Mouse (Mus musculus) midbrain, embryonic 11.5 days (tissue): ENCODE results near the gene Olfr1271. TPM values are rescaled to one million over a fixed set of nuclear protein-coding genes. Genes with fewer than 3 reads are reported as not detected.
"Not testable (repeated sequence)": the region's sequence is repeated elsewhere in the genome, so short reads cannot be mapped to it uniquely, and the experiment has no call there.

Experiments
- ATAC-seq: fragments of 200-750 bp; cut with Nextera tagmentation; 2 replicates; pipeline ENCODE4 v1.8.0; 2017; ENCODE audit warnings: moderate TSS enrichment, moderate library complexity; ENCODE audit not compliant: low FRiP score
- DNase-seq: peaks from one replicate; pipeline ENCODE4 v3.0.0; 2015; ENCODE audit warnings: low spot score; ENCODE audit errors: missing footprints
- H3K27ac ChIP-seq: fragments of 300-500 bp; sonication (generic); 2 replicates; pipeline ENCODE4 v1.5.1; 2014; ENCODE audit warnings: low read depth, low read length
- H3K27me3 ChIP-seq: fragments of 300-500 bp; sonication (generic); 2 replicates; pipeline ENCODE4 v1.6.1; 2014; ENCODE audit warnings: mild to moderate bottlenecking, low read length, moderate library complexity, mixed read lengths; ENCODE audit not compliant: control insufficient read depth, insufficient read depth
- H3K36me3 ChIP-seq: fragments of 300-500 bp; sonication (generic); 2 replicates; pipeline ENCODE4 v1.6.1; 2014; ENCODE audit warnings: mild to moderate bottlenecking, low read length, moderate library complexity, mixed read lengths; ENCODE audit not compliant: control insufficient read depth, insufficient read depth
- H3K4me1 ChIP-seq: fragments of 300-500 bp; sonication (generic); 2 replicates; pipeline ENCODE4 v1.6.1; 2014; ENCODE audit warnings: low read length; ENCODE audit not compliant: control insufficient read depth, insufficient read depth
- H3K4me2 ChIP-seq: fragments of 300-500 bp; sonication (generic); 2 replicates; pipeline ENCODE4 v1.6.1; 2014; ENCODE audit warnings: mild to moderate bottlenecking, moderate library complexity
- H3K4me3 ChIP-seq: fragments of 300-500 bp; sonication (generic); 2 replicates; pipeline ENCODE4 v1.5.1; 2014; ENCODE audit warnings: low read depth, low read length
- H3K9ac ChIP-seq: fragments of 300-500 bp; sonication (generic); 2 replicates; pipeline ENCODE4 v1.6.1; 2014; ENCODE audit warnings: low read length
- H3K9me3 ChIP-seq: fragments of 300-500 bp; sonication (generic); 2 replicates; pipeline ENCODE4 v1.6.1; 2016; ENCODE audit warnings: low read length; ENCODE audit not compliant: control insufficient read depth
- WGBS: fragments of 180-500 bp; shearing (Covaris S2); extraction: QIAGEN DNeasy Blood & Tissue Kit; methylation state at CpG from one replicate; pipeline ENCODE4 v1.1.7; 2014; 5-methylcytosine and 5-hydroxymethylcytosine counted together
- polyA plus RNA-seq: library from polyadenylated mRNA; unstranded; fragments of >200 nt; fragmentation: Nextera tagmentation; extraction: Ambion mirVana; gene quantifications from 2 replicates; pipeline ENCODE4 v1.2.1, GENCODE M21; 2014

The Olfr1271 gene
- not detected in 2 replicates for polyA plus RNA-seq

- H3K4me2 ChIP-seq = no peak within 1 kb of the TSS
- no peaks in the 10 kb centered on the region for H3K9me3 ChIP-seq
- no peak within 1 kb of the TSS for H3K9ac ChIP-seq
- H3K4me1 ChIP-seq = no peaks in the 10 kb centered on the region
- ATAC-seq = no peak
- WGBS = 90% methylated on average over 2 of the region's 2 CpGs
- no peak within 1 kb of the TSS for H3K4me3 ChIP-seq
- H3K27ac ChIP-seq = no peak within 1 kb of the TSS
- no peak for DNase-seq
- H3K36me3 ChIP-seq = no peaks in the 10 kb centered on the region
- no peaks in the 10 kb centered on the region for H3K27me3 ChIP-seq
Observed at GRCm38 (mm10) chr2:90270932-90271331, at the start of gene Olfr1271. Olfr1271 (minus strand) TSS chr2:90271032.

DNA sequence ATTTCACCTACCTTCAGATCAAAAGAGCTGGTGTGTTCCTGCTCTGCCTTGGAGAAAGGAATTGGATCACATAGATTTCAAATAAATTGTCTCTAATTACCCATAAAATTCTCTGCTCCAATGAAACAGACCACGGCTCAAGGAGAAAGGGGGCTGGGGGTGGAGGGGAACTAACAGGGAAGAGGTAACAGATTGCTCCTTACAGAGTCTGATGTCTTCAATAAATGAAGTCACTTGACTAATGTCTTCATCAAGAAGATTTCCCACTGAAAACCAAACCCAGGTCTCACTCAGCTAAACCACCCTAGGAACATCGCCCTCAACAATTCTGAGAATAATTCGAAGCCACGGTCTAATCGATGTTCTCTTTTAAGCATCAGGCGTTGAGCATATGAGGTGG, 21.9 kb upstream of the Olfr1271 start, which contains the start of gene Olfr1272:
Gene Olfr1272, minus strand, starts transcription at position 101 of the 400 bp plus-strand sequence.
- 90% methylated on average over 6 of the region's 6 CpGs for WGBS
- H3K9me3 ChIP-seq = no peaks in the 10 kb centered on the region
- H3K4me1 ChIP-seq = no peaks in the 10 kb centered on the region
- DNase-seq = no peak
- H3K36me3 ChIP-seq = no peaks in the 10 kb centered on the region
- no peak for ATAC-seq
- H3K4me2 ChIP-seq = no peak within 1 kb of the TSS
- no peak within 1 kb of the TSS for H3K27ac ChIP-seq
- H3K9ac ChIP-seq = no peak within 1 kb of the TSS
- no peak within 1 kb of the TSS for H3K4me3 ChIP-seq
- no peaks in the 10 kb centered on the region for H3K27me3 ChIP-seq

DNA sequence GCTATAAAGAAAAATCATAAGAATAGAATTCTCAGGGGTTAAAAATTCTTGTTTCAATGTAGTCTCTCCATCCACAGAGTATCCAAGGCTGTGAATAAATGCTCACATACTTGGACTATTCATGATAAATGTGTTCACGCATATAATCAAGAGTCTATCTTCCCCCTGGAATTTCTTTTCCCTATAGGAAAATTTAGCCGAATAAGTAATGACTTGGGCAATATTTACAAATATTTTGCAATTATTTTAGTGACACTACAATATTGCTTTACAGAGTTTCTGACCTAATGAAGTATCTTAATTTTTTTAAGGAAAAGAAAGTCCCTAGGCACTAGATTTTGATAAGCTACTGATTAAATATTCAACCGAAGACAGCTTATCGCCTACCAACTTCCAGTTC, 13.3 kb downstream of the Olfr1271 start, which contains the start of gene Olfr142:
Gene Olfr142, minus strand, starts transcription at position 101 of the 400 bp plus-strand sequence.
- no peak within 1 kb of the TSS for H3K9ac ChIP-seq
- H3K4me3 ChIP-seq = no peak within 1 kb of the TSS
- H3K27me3 ChIP-seq = no peaks in the 10 kb centered on the region
- no peak within 1 kb of the TSS for H3K4me2 ChIP-seq
- no peaks in the 10 kb centered on the region for H3K36me3 ChIP-seq
- DNase-seq (no peak), ATAC-seq (no peak)
- WGBS = 93% methylated on average over 4 of the region's 4 CpGs
- no peaks in the 10 kb centered on the region for H3K4me1 ChIP-seq
- no peak within 1 kb of the TSS for H3K27ac ChIP-seq
- H3K9me3 ChIP-seq = no peaks in the 10 kb centered on the region

DNA sequence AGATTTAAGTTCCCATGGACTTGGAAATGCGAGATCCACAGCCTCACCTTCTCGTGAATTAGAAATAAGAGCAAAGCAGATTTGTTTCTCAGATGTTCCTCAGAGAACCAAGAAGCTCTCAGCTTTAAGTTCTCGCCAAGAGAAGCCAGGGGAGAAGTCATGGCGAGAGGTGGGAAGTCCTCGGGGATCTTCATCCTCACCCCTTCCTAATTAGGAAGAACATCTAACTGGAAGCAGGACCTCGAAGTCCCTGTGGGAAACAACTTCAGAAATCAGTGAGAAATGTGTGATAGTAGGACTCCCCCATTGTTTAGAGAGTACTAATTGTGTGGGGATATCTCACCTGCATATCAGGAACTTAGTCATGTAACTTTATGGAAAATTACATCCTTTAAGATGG, 46.4 kb downstream of the Olfr1271 start, which contains the start of gene Olfr1506:
Gene Olfr1506, minus strand, starts transcription at position 101 of the 400 bp plus-strand sequence.
- not testable (repeated sequence) for H3K27ac ChIP-seq, ATAC-seq, H3K27me3 ChIP-seq, H3K36me3 ChIP-seq, H3K4me2 ChIP-seq, H3K4me1 ChIP-seq, H3K9me3 ChIP-seq, H3K9ac ChIP-seq, H3K4me3 ChIP-seq, DNase-seq
- WGBS = no CpG with 5 or more reads among the region's 6 CpGs

Other genes starting within 250 kb of the Olfr1271 start
- gene Olfr1264, start 245.5 kb downstream of the Olfr1271 start, polyA plus RNA-seq = not detected in 2 replicates
- not detected in 2 replicates for gene Olfr1265, start 235.7 kb downstream of the Olfr1271 start, polyA plus RNA-seq
- not detected in 2 replicates for gene Olfr140, start 207.4 kb downstream of the Olfr1271 start, polyA plus RNA-seq
- not detected in 2 replicates for gene Olfr1269, start 149.6 kb downstream of the Olfr1271 start, polyA plus RNA-seq
- not detected in 2 replicates for gene Olfr32, start 128.7 kb downstream of the Olfr1271 start, polyA plus RNA-seq
- gene Olfr1270, start 117.9 kb downstream of the Olfr1271 start, polyA plus RNA-seq = not detected in 2 replicates
- gene Olfr1506, start 46.5 kb downstream of the Olfr1271 start, polyA plus RNA-seq = not detected in 2 replicates
- gene Olfr142, start 13.4 kb downstream of the Olfr1271 start, polyA plus RNA-seq = not detected in 2 replicates
- not detected in 2 replicates for gene Olfr1272, start 21.8 kb upstream of the Olfr1271 start, polyA plus RNA-seq
- gene Gm13769, start 51.2 kb upstream of the Olfr1271 start, polyA plus RNA-seq = not detected in 2 replicates
- gene Olfr1274-ps, start 127.7 kb upstream of the Olfr1271 start, polyA plus RNA-seq = not detected in 2 replicates